Mouse (Mus musculus) cerebellum, postnatal 4 days (tissue): ENCODE data around the gene Smarcal1.

ENCODE experiments used
- DNase-seq, 2 experiments: peaks; one replicate each; pipeline ENCODE4 v3.0.0; 2022; ENCODE audit warnings: low spot score in 2 of 2, mixed read lengths in 1 of 2

Smarcal1 gene

DNA sequence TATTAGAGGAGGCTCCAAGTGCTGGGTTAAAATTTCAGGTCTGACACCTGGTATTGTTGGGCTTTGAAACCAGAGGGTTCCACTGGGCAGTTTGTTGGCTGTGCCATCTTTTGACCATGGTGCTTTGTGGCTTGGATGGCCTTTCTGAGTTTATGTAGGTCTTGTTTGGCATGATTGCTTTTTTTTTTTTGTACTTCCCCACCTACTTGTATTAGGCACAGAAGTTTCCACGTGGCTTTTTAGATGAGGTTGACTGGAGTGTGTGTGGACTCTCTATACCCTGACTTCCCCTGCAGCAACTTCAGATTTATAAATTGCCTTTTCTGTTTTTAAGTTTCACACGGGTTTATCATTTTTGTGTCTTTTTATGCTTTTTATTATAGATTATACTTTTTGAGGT lies 5.7 kb downstream of the Smarcal1 start:
- DNase-seq: no peak

GRCm38 (mm10) chr1:72590636-72591035 lies 7.6 kb downstream of the Smarcal1 start:
- DNase-seq: no peak

DNA sequence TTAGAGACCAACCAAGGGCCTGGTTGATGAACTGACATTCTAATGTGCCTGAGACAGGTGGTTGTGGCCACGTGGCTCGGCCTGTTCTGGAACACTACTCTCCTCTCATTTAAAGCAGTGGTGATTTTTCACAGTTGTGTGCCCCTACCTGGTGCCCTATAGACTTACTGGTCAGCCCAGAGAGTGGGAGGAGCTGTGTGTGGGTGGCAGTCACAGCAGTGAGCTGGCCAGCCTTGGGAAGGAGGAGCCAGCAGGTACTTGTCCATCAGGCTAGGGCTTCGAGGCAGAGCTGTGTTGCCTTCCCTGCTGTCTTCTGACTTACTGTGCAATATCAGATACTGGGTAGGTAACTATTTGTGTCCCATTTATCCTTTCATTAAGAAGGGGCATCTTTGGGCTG lies 9.3 kb downstream of the Smarcal1 start:
- DNase-seq: no peak

- peak in 1 of 2 experiments; percentile 43 for DNase-seq
These were observed 10.4 kb downstream of the Smarcal1 start for GRCm38 (mm10) chr1:72593340-72593951.

DNA sequence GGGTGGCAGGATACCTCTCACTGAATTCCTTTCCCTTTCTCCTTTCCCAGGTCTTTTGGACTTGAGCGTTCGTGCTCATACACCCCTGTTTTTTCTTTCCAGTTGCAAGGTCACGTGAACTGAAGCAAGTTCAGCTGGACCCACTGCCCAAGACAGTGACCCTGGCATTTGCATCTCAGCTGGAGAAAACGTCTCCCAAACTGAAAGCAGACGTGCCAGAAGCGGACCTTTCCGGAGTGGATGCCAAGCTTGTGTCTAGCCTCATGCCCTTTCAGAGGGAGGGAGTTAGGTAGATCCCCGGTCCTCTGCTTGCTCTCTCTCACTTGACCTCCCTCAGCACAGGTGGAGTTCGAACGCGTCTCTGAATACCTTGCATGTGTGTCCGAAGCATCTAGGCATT lies 12.6 kb downstream of the Smarcal1 start:
- DNase-seq: no peak

DNA sequence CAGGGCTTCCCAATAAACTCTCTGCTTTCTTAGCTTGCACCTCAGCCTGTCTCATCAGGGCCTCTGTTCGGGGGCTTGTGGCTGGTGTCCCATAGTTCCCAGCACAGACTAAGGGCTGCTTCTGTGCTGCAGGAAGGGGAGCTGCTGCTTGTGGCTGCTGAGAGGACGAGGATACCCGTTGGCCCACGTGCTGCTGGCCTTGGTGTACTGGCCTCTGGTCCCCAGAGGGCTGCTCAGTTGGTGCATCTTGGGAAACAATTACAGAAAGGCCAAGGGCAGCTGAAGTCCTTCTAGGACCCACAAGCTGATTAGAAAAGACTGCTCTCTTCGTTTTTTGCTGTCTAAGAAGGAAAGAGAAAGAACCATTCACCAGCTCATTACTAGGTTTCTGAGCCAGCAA lies 13.2 kb downstream of the Smarcal1 start:
- DNase-seq: no peak

GRCm38 (mm10) chr1:72599146-72600101 lies 16.4 kb downstream of the Smarcal1 start:
- DNase-seq: no peak

DNA sequence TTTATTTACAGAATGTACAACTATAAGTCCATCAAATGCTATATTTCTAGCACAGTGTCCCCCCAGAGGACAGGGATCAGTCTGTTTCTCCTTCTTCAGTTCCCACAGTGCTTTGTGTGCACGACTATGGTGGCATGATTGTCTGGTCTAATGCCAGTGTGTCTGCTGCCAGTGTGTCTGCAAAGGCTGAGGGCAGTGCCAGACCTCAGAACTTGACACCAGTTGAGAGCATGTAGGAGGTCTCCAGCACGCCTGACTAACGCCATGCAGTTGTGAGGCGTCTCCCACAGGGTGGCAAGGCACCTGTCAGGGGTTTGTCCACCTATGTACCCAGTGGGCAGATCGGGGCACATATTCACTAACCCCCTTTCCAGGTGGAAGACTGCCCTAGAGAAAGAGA lies 17.7 kb downstream of the Smarcal1 start:
- DNase-seq: no peak

DNA sequence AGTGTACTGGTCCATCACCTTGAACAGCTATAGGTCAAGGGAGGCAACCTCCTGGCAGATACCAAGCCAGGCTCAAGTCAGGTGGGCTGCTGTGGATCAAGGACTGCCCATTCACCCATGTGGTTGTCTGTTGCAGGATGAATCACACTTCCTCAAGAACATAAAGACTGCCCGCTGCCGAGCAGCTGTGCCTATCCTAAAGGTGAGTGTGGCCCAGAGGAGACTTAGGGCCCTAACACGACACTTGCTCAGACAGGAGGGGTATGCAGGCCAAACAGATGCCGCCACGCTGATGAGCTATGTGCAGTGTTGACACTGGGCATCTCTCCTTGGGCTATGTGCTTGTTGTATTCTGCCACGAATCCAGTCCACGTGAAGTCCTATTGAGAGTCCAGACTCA lies 18.2 kb downstream of the Smarcal1 start:
- no peak for DNase-seq

GRCm38 (mm10) chr1:72602186-72602585 lies 19.1 kb downstream of the Smarcal1 start:
- no peak for DNase-seq

DNA sequence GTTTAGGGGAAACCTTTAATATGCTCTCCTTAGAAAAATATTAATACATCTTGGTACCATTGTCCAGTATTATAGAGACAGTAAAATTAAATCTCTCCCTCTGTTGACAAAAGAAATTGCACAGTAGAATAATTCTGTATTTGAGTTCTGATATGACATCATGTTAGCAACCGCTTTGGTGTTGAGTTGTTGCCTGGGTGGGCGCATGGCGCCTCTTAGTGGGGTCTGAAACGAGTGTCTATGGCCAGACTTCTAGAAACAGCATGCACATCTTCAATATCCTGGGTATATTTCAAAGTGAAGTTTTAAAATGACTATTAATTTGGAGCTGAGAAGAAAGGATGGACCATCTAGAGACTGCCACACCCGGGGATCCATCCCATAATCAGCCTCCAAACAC lies 19.8 kb downstream of the Smarcal1 start:
- no peak for DNase-seq

GRCm38 (mm10) chr1:72606186-72606673 lies 23.2 kb downstream of the Smarcal1 start:
- no peak for DNase-seq

DNA sequence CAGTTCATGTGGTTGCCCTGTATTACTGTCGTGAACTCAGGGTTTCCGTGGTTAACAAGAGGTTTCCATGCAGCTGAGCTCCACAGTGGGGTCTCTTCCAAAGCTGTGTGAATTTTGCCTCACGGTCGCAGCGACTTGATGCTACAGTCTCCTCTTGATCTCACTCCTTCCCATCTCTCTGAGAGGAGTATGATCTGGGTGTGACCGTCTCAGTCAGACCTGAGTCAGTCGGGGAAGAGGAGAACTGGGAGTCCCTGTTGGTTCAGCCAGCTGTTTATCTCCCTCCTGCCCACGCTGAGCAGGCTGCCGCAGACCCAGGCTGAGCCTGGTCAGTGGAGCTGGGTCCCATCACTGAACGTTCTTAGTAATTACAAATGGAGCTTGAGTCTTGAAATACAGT lies 26.1 kb downstream of the Smarcal1 start:
- DNase-seq: no peak

- no peak for DNase-seq
These were observed 27.1 kb downstream of the Smarcal1 start for GRCm38 (mm10) chr1:72609887-72610877.

DNA sequence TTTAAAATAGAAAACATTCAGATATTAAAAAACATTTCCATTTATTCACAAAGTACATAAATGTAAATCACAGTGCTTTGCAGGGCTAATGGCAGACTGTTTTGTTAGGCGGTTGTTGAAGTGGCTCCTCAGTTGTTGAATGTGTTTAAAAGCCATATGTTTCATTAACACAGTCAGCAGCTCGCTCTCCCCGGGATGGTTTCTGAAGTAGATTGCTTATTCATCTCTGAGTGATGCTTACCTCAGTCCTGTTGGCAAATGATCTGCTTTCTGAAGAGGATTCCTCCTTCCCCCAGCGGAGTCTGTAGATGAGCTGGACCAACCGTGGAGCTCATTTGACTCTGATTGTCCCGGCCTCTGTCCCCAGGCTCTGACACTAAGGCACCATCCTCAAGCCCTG lies 29.1 kb downstream of the Smarcal1 start:
- no peak for DNase-seq

- DNase-seq: no peak
These were observed 52.2 kb downstream of the Smarcal1 start for GRCm38 (mm10) chr1:72635221-72635620.

DNA sequence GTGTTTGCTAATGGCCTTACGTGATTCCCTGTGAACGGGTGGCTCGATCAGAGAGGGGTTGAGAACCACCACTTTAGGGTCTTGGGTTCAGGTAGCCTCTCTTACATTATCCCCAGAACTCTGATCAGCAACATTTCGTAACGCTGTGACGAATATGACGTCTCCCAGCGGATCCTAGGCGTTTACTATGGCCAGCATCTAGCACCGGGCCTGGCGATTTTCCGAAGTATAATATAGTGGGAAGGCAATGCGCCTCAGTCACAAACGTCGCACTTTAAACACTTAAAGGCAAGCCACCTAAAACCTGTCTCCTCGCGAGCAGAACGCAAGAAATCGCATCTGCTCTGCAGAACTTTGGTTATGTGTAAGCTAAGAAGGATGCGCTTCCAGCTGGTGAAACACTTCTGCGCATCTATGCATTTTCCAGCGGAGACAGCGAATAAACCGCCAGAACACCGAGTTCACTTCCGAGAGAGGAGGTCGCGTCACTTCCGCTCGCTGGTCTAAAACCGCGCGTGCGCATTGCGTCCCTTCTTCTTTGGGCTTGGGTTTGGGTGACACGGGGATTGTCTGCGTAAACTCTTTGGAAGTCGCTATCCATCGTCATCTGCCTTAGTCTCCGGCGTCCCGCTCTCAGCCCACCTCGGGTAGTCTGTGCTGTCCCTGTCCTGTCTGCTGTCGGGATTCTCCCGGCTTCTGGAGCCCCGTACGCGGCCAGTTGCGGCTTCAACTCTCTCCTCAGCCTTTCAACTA lies 57.8 kb downstream of the Smarcal1 start:
- peak; percentile 40 to 61 for DNase-seq

DNA sequence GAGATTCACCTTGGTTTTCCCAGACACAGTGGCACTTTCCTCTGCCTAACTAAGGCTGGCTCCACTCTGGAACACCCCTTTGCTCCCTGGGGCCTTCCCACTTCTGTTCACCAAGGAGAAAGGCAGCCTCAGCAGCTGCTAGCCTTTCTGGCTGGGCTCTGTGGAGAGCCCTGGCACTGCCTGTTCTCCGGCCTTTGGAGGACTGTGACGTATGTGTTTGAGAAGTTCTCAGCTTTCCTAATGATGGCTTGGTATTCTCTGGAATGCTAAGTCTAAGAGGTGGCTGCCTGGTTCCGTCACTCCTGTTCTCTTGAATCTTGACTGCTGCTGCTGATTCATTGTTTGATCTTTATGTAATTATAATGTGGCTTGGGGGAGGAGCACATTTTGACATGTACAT lies 90.0 kb downstream of the Smarcal1 start:
- DNase-seq: no peak
